Mouse (Mus musculus): ENCODE measurements around the gene Ugt1a10.
"Not testable (repeated sequence)": the region's sequence is repeated elsewhere in the genome, so short reads cannot be mapped to it uniquely, and the experiment has no call there.

DNA sequence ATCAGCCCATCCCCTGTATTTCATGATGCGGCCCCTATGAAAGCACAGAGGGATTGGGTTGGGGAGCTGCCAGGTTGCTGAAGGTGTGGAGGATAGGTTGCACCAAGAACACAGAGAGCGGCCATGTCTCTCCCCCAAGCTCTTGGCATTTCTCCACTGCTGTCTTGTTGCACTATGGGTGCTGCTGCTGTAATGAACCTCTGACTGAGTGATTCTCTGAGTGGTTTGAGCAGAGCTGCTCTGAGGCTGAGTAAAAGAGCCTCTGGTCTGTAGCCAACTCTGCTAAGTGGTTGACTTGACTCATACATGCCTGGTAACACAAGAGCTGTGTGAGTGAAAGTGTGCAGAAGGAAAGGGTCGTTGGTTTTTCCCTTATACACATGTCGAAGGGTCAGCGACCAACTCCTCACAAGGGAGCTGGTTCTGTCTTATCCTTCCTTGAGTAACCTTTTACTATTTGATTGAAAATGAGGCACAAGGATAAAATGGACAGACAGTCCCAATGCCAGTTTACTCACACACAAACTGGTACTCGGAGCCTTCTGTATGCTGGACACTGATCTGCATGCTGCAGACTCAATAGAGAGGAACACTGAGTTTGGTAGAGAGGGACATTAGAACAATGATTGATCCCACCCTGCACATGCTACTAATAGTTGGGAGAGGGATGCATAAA, 80.2 kb downstream of the Ugt1a10 start:
- not testable (repeated sequence) for TF ChIP-seq CTCF, EP300 (IDR thresholded peaks at IDR 0.05; ENCODE audit: low read depth)
